Mouse (Mus musculus) heart, postnatal 14 days (tissue): ENCODE data around the gene Hmgcr. TPM values are rescaled to one million over a fixed set of nuclear protein-coding genes. Genes with fewer than 3 reads are reported as not detected.
A peak's percentile ranks its signal among the peaks of the same experiment; 100 is the strongest.

Experiments
- DNase-seq, 2 experiments: peaks; one replicate each; pipeline ENCODE4 v3.0.0; 2021 to 2022
- intact Hi-C: fragments of 180-260 bp; cut with DNase I; formaldehyde crosslinking; loops from one replicate; pipeline ENCODE4 v1.15.1; 2025
- long read RNA-seq, 2 experiments: library from polyadenylated mRNA; stranded (forward); transcript quantifications; one replicate each; pipeline ENCODE4 v2.0.0; 2021
- total RNA-seq, 2 experiments: library from RNA; stranded (reverse); gene quantifications; 2 replicates each; pipeline ENCODE4 v1.2.3; 2021

Hmgcr gene
- 10 to 100 TPM; 16.3 TPM for total RNA-seq
- long read RNA-seq, experiment 1, full-length matches to known transcripts = 8 of 13 reads
- long read RNA-seq, experiment 1, partial matches to known transcripts = 2 of 13 reads
- long read RNA-seq, experiment 1, other reads (novel, unspliced or antisense) = 3 of 13 reads
- long read RNA-seq, experiment 2, full-length matches to known transcripts = 15 of 17 reads
- long read RNA-seq, experiment 2, partial matches to known transcripts = 2 of 17 reads
- long read RNA-seq, experiment 2, other reads (novel, unspliced or antisense) = 0 of 17 reads

DNA sequence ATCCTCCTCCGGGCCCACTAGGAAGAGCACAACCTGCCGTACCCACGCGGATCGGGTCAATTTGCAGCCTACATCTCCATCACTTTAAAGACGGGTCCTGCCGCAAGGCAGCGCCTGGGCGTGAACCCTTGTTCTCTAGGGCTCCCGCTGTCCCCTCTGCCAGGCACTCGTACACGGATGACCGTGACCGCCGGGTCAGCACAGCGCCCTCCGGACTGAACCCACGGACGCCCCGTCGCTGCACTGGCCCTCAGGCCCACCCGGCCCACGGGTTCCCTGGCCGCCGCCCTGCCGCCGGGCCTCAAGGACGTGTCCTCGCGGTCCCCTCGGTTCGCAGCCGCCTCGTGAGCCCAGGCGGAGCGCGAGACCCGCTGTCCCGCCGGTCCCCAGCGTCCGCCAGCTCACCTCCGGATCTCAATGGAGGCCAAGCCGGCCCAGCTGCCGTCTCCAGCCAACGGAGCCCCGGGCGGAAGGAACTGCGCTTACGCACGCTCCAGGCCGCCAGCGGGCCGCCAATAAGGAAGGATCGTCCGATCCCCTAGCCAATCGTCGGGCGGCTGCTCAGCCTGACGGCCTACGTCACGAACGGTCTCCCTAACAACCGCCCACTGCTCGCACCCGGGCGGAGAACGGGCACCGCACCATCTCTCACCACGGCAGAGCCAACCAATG lies at the start of gene Hmgcr:
Gene Hmgcr (minus strand): TSS at position 531 of the 672 bp plus-strand sequence.
- DNase-seq = peak; percentile 96 to 97
- intact Hi-C loops = no loop called here

DNA sequence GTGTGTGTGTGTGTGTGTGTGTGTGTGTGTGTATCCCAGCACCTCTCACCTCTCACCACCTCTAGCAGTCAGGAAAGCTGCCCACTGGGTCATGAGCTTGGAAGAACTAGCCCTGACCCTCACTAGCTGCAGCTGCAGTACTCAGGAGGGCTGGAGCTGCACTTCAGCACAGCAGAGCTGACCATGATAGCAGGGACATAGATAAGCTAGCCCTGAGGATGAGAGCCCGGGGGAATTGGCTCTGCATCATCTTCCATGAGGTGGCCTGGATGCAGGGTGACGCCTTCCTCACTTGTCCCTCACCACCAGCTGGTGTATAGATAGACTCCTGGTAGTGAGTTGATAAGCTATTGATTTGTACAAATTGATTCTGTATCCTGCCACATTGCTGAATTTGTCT lies 49.3 kb upstream of the Hmgcr start:
- no peak for DNase-seq
- intact Hi-C loops = no loop called here

DNA sequence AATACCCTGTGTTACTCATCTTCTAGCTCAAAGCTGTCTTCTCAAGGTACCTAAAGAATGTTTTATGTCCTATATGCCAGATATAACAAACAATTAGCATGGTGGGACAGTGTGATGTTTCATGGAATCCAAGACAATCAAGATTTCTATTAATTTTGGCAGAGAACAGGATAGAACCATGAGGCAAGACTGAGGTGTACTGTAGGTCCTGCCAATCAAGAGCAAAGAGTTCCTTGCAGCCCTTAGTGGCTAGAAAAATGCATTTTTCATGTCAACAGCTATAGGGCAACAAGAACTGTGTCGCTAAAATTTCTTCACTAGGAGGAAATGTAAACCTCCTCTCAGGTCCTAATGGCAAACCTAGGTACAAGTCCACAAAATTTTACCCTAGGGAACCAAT lies 47.1 kb upstream of the Hmgcr start:
- DNase-seq = no peak
- intact Hi-C loops = no loop called here

DNA sequence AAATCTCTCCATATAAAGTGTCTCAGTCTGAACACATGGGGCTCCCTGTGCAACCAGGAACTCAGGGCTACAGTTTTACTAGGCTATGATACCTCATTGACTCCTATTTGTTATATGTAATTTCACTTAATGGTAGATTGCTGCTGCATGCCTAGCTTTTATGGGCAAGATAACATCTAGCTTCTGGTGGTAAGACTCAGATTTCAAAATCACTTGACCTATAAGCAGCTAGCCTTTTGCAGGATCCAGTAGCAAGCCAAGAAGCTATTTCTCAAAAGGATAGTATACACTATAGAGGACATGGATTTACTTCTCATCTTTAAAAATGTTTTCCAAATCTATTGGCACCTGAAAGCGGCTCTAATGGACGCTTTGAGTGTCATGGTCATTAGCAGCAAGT lies 45.6 kb upstream of the Hmgcr start:
- intact Hi-C loops = no loop called here
- no peak for DNase-seq

DNA sequence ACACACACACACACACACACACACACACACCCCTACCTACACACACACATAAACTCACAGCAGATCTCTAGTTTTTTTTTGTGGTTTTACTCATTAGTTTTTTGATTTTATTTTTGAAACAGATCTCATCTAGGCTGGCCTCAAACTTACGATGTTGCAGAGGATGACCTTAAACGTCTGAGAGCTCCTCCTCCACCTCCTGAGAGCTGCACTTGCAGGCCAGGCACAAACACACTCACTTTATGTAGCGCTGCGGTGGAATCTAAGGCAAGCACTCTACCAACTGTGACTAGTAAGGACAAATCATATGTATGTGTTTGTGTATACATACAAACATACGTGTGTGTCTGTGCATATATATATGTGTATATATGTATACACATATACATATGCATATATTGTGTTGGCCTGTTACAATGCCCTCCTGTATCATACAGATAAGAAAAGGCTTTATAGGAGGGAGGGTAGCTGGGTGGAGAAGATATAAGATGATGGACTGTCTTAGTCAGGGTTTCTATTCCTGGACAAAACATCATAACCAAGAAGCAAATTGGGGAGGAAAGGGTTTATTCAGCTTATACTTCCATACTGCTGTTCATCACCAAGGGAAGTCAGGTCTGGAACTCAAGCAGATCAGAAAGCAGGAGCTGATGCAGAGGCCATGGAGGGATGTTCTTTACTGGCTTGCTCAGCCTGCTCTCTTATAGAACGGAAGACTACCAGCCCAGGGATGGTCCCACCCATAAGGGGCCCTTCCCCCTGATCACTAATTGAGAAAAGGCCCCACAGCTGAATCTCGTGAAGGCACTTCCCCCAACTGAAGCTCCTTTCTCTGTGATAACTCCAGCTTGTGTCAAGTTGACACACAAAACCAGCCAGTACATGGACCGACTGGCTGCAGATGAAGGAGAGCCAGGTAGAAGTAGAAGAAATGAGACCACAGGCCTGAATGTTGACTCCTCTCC lies 38.8 kb upstream of the Hmgcr start:
- intact Hi-C loops = no loop called here
- no peak for DNase-seq

DNA sequence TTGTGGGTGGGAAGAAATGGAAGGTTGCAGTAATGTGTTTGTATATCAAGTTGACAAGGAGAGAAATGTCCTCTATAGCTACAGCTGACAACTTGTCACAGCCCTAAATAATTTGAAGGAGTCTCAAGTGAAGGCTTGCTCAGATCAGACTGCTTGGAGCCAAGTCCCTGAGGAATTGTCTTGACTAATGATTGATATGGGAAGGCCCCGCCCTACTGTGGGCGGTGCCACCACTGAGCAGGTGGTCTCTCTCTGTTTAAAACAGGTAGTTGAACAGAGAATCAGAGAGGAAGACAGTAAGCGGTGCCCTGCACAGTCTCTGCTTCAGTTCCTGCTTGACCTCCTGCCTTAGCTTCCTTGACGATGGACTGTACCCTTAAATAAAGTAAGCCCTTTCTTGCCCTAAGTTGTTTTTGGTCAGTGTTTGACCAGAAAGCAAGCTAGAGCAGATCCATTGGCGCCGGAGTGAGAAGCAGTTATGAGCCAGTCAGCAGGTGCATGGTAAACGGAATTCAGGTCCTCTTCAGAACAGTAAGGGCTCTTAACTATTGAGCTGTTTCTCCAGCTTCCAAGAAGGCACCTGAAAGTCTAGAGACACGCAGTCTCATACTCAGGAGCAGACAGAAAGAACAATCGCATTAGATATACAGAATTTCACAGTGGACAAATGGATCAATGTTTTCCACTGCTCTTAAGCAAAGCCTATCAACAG lies 32.0 kb upstream of the Hmgcr start:
- intact Hi-C loops = no loop called here
- no peak for DNase-seq

DNA sequence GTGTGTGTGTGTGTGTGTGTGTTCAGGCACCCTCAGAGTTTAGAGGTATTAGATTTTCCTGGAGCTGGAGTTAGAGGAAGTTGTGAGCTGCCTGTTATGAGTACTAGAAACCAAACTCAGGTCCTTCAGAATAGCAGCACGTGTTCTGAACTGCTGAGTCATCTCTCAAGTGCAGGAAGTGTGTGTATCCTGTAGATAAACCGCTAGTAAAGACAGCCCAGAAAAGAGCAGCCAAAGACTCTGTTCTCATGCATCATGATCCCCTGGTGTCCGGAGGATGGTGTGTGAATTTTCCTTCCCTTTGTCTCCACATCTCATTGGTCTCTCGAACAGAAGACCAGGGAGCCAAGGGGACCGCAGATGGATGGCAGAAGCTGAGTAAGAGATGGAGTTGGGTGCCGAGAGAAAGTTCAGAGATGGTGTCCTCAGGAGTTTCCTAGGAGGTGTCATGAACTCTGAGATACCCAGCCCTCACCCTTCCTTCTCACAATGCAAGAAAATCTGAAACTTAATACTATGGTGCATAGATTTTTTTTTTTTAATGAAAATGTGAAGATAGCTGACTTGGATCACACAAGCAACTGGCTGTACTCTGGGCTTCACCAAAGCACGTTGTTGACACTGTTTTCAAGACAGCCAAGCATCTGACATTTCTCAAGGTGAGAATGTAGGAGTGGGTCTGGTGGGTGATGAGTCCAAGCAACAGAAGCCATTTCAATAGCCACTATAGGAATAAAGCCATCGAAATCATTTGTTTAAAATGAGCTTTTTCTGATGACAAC lies 27.3 kb upstream of the Hmgcr start:
- intact Hi-C loops = no loop called here
- peak; percentile 2 to 3 for DNase-seq

DNA sequence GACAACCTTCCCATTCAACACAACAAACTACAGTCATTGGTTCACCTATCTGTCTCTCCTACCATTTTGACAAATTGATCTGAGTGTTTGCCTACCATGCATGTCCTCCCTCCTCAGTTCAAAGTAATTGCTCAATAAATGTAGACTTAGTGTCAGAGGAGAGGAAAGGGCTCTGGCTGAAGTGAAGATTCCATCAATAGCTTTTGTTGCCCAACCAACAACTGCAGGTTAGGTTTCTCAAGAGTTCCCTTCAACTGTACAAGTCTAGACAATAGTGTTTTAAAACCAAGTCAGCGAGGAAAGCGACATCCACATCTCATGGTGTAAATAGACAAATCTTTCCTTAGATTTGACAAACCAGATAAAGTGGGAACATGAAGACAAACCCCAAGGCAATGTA lies 24.7 kb upstream of the Hmgcr start:
- intact Hi-C loops = no loop called here
- no peak for DNase-seq

DNA sequence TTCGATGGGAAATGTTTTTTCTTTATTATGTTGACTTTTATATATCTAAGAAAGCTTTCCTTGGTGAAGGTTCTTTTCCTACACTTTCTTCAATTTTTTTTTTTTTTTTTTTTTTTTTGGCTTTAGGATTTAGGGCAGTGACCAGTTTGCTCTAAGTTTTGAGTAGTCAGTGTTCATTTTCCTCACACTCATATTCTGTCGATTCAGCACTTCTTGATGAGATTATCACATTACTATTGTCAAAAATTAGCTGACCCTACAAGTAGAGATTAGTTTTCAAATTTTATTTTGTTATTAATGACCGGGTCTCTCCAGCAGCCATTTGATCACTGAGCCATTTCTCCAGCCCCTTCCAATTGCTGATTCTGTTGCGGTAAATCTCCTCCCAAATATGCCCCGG lies 19.2 kb upstream of the Hmgcr start:
- DNase-seq = no peak
- intact Hi-C loops = no loop called here

DNA sequence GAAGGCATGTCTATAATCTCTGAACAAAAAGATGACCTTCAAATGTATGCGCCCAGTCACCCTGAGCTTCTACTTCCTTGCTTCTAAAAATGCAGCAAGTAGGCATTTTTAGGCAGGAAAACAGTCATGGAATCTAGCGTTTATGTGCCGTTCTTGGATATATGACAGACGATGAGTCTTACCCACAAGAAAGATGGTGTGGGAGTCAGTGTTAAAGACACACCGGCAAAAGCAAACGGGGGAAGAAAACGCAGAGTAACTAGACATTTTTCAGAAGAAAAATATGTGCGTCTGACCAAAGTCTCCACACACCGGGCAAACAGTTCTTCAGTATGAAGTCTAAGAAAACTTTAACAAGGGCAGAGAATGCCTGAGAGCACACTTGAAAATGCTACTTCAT lies 16.5 kb upstream of the Hmgcr start:
- intact Hi-C loops = no loop called here
- no peak for DNase-seq

DNA sequence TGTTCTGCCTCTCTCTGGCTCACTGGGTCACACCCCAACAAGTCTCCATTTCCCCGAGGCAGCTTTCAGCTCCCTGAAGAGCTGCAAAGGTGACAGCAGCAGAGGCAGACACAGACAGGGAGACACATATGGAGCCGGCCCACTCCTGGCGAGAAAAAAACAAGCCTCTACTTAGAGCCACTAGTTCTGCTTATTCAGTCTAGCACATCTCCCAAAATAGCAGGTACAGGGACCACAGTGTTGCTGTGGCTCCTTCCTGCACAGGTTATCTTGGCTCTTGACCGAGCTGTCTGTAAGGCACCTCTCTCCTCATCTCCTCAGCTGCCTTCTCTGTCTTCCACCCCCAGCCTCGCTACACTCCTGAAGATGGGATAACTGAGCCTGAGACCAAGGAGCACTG lies 14.0 kb upstream of the Hmgcr start:
- no peak for DNase-seq
- intact Hi-C loops = no loop called here

DNA sequence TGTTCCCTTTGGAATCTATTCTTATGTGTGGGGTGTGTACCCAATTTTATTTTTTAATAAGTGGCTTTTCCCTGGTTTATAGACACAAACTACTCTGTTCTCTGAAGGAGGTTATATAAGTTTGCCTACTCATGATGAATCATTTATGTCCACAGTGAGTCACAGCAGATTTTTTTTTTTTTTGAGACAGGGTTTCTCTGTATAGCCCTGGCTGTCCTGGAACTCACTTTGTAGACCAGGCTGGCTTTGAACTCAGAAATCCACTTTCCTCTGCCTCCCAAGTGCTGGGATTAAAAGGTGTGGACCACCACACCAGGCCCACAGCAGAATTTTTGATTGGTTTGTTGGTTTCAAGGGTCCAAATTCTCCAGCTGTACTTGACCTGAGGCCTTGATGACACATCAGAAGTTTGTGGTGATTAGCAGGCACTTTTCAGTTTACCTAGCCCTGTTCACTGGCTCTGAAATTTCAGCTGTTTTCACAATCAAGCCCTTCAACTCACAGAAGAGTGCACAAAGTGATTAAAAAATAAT lies 10.4 kb upstream of the Hmgcr start:
- intact Hi-C loops = no loop called here

DNA sequence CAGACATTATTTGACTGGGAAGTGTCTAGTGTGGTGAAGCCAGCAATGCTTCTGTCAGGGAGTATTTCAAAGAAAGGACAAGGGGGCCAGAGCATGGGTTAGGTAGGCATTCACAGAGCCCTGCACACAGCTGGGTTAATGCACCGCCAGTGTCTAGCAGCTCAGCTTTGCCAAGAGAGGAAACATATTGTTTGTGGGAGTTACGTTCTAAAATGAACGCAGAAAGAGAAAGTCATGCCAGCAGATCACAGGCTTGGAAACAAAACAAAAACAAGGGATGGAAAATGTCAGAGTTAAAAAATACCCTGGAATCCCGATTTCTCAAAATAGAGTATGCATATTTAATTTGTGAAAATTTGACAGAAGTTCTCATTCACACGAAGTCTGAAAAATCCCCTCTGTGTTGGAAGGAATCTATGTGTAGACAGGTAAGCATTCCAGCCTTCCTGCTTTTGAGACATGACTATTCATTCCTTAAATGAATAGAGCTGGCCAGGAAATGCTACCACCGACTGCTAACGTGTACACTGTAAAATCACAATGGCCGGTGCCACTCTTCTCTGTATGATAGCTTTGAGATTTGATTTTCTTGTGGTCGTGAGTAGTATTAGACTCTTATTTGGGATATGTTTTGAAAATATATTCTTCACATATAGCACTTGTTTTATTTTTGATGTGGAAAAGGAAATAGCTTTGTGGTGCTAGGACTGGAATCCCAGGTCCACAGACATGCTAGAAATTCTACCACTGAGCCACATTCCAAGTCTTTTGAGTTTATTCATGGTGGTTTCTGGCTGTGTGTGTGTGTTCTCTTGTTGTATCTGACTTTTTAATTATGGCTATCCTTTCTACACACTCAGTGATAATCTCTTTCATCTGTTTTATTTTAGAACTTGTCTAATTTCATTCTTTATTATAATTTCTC lies 9.7 kb upstream of the Hmgcr start:
- no peak for DNase-seq
- intact Hi-C loops = no loop called here

More for the DNA sequence above, 10.4 kb upstream of the Hmgcr start:
- DNase-seq = no peak

DNA sequence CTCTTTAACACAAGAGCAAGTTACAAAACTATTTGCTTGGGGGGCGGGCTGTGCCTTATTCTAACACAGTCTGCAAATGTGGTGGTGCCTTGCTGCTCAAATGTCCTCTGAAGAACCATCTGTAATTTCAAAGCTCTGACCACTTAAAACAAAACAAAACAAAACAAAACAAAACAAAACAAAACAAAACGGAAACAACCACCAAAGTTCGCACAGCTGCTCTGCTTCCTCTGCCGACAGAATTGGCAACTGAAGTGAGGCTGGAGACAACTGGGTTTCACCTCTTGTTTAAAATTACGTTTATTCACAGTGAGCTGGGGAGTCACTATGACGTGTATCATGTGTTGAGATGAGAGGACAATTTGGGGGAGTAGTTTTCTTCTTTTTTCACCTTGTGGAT lies 7.9 kb upstream of the Hmgcr start:
- DNase-seq = no peak
- intact Hi-C loops = no loop called here

DNA sequence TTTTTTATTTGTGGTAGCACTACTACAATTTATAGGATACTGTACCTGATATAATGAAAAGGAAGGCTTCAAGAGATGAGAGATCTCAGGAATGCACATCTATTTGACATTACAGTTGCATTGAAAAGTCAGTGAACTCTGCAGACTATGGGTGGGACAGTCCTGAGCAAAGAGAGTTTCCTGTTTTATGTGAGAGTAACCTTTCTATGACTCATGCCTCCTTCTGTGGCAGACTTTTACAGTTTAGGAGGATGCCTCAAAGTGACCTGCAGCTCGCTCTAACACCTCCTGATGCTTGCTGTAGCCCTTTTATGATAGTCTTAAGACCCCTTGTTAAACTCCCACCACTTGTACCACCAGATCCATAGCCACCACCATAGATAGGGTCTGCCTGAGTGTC lies 6.3 kb upstream of the Hmgcr start:
- DNase-seq = no peak
- intact Hi-C loops = no loop called here

DNA sequence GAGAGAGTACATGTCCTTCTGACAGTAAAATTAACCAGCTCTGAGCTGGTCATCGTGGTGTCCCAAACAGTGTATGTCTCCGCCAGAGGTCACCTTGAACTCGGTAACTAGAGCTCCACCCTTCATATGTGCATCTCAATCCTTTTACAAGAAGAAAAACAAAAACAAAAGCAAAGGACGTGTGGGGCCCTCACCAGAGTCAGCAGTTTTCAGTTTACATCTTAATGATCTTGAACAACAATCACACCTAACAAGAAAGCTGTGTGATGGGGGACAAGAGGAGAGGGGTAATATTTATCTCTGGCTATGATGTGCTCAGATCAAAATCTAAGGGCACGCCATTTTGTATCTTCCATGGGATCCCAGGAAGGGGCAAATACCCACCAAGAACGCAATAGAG lies 5.0 kb upstream of the Hmgcr start:
- no peak for DNase-seq
- intact Hi-C loops = no loop called here

DNA sequence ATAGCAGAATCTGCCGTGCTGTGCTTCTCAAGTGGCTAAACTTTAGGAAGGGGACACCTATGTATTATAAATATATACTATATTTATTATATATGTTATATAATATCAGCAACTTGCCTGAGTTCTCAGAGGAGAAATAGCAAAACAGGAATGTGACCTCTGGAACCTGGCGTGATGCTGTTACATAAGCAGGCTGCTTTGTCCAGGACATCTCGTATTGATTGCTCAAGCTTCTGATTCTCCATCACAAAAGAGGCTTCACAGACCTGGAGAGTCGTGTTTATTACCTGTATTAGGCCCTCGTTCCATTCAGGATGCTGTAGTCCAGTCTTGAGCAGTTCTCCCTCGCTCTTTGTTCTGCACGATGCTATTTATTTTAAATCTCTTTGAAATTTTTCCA lies 3.1 kb upstream of the Hmgcr start:
- intact Hi-C loops = no loop called here
- DNase-seq = no peak

DNA sequence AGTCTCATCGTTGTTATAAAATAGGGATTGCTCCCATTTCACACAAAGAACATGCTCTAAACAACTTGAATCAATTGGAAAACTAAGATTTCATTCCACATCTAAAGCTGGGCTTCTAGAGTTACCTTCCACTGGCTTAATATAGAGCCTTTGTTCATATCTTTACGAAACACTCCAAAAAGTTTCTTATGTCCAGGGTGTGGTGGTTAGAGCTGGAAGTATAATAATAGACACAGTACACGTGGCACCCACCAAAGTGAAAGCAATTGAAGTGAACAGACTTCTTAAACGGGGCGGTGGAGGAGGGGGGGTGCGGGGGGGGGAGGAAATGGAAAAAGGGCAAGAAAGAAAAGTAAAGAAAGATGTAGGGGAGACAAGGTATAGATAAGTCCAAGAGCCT lies 1.5 kb upstream of the Hmgcr start:
- intact Hi-C loops = no loop called here
- DNase-seq = no peak

DNA sequence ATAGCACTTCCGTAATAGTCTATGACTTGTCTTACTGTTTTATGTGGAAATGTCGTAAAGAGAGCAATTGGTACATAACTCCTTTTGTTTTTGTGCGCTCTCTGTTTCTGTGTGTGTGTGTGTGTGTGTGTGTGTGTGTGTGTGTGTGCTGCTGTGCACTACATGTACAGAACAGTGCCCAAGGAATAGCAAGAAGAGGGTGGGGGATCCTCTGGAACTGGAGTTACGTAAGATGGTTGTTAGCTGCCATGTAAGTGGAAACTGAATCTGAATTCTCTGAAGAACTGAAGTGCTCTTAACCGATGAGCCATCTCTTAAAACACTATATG lies 1.1 kb upstream of the Hmgcr start:
- intact Hi-C loops = no loop called here
- DNase-seq = no peak
